Comparison of ENCODE assay signal across 26 mouse cellular contexts in genomic region chr10:51956493-51956892, GRCm38 (mm10).
DNase-seq lines count a peak whose midpoint lies in the region; ATAC-seq and TF ChIP-seq lines count a peak whose summit lies in the region.
"Had no signal": no experiment of that assay in that cellular context is flagged by ENCODE, and none has a peak within 500 bp of the region (broad histone marks: within the 10 kb centered on the region; RNA-seq: fewer than 3 reads in every experiment).

No protein-coding gene starts in this region.

- WGBS in heart, embryonic 11.5 days (ENCODE audit: insufficient replicate concordance): 47% methylated on average over 1 of the region's 1 CpGs
- 83% methylated on average over 1 of the region's 1 CpGs for WGBS in forebrain, embryonic 16.5 days

- H3ac ChIP-seq in C2C12 (ENCODE audit: control insufficient read depth, insufficient read length, low read depth) (no peak overlapping the region), myocyte (ENCODE audit: control insufficient read depth, insufficient read length) (no peak overlapping the region)

- no peak overlapping the region for H3K4me3 ChIP-seq in heart, embryonic 11.5 days (ENCODE audit: low read depth, low read length)
- H3K4me3 ChIP-seq in C2C12 (ENCODE audit: insufficient read depth, poor library complexity, severe bottlenecking) (no peak overlapping the region), myocyte (no peak overlapping the region)
- H3K4me3 ChIP-seq in forebrain, embryonic 16.5 days (replicated peaks; ENCODE audit: low read length): no peak overlapping the region
- H3K4me3 ChIP-seq: embryonic facial prominence, embryonic 13.5 days; forebrain, embryonic 10.5 days; forebrain, embryonic 13.5 days; heart, embryonic 10.5 days; heart, embryonic 15.5 days; hindbrain, embryonic 12.5 days; hindbrain, embryonic 15.5 days had no signal

- H3K27ac ChIP-seq in heart, embryonic 11.5 days (ENCODE audit: low read depth, low read length): no peak overlapping the region
- no peak overlapping the region for H3K27ac ChIP-seq in forebrain, embryonic 16.5 days (ENCODE audit: low read length)
- H3K27ac ChIP-seq: embryonic facial prominence, embryonic 13.5 days; forebrain, embryonic 10.5 days; forebrain, embryonic 13.5 days; heart, embryonic 10.5 days; heart, embryonic 15.5 days; hindbrain, embryonic 12.5 days; hindbrain, embryonic 15.5 days had no signal

- H3K79me2 ChIP-seq in C2C12 (ENCODE audit: control insufficient read depth, insufficient read depth) (no peaks in the 10 kb centered on the region), myocyte (ENCODE audit: control insufficient read depth, insufficient read depth) (no peaks in the 10 kb centered on the region)

- DNase-seq in heart, postnatal 10 days: no peak
- no peak for DNase-seq in right cerebral cortex, postnatal 25 days
- DNase-seq: adrenal gland, adult 2 months; adrenal gland, postnatal 14 days; cerebellum, adult 11 months; cerebellum, adult 2 months; cerebellum, adult 9-11 months; cerebellum, postnatal 25 days; forebrain, postnatal 0 days; gastrocnemius, postnatal 25 days; heart, adult 18-20 months; heart, postnatal 14 days; heart, postnatal 4 days; kidney, adult 2 months had no signal

- TF ChIP-seq POLR2A in myocyte (IDR thresholded peaks at IDR 0.05; ENCODE audit: insufficient read length, low read depth): no peak

- no peak overlapping the region for H3K4me2 ChIP-seq in heart, embryonic 11.5 days
- peak overlapping the region; percentile 28 for H3K4me2 ChIP-seq in myocyte (ENCODE audit: low read depth)
- no peak overlapping the region for H3K4me2 ChIP-seq in forebrain, embryonic 16.5 days (ENCODE audit: low read length)
- H3K4me2 ChIP-seq: embryonic facial prominence, embryonic 13.5 days; forebrain, embryonic 13.5 days; heart, embryonic 15.5 days; hindbrain, embryonic 12.5 days; hindbrain, embryonic 15.5 days had no signal

- no peaks in the 10 kb centered on the region for H3K9me3 ChIP-seq in heart, embryonic 11.5 days (replicated peaks; ENCODE audit: control insufficient read depth, low read length)
- no peaks in the 10 kb centered on the region for H3K9me3 ChIP-seq in forebrain, embryonic 16.5 days (ENCODE audit: control insufficient read depth, low read length)
- H3K9me3 ChIP-seq: embryonic facial prominence, embryonic 13.5 days; forebrain, embryonic 10.5 days; forebrain, embryonic 13.5 days; heart, embryonic 10.5 days; heart, embryonic 15.5 days; hindbrain, embryonic 12.5 days; hindbrain, embryonic 15.5 days had no signal

- ATAC-seq in heart, embryonic 11.5 days (replicated peaks; ENCODE audit: insufficient number of reproducible peaks, low FRiP score, low TSS enrichment): peak; percentile 63; the same call in 1 of the 2 replicates
- no peak for ATAC-seq in forebrain, embryonic 16.5 days
- ATAC-seq: forebrain, embryonic 13.5 days; forebrain, postnatal 0 days; intestine, postnatal 0 days had no signal

- TF ChIP-seq CTCF in C2C12 (IDR thresholded peaks at IDR 0.05; ENCODE audit: control insufficient read depth, insufficient read depth, insufficient read length): no peak

- no peaks in the 10 kb centered on the region for H3K79me3 ChIP-seq in C2C12 (ENCODE audit: low read depth)

- H3K36me3 ChIP-seq in heart, embryonic 11.5 days (ENCODE audit: control insufficient read depth, insufficient read depth, low read length): no peaks in the 10 kb centered on the region
- H3K36me3 ChIP-seq in C2C12 (ENCODE audit: control insufficient read depth, insufficient read depth) (no peaks in the 10 kb centered on the region), myocyte (ENCODE audit: control insufficient read depth, insufficient read depth) (no peaks in the 10 kb centered on the region)
- H3K36me3 ChIP-seq in forebrain, embryonic 16.5 days (ENCODE audit: control insufficient read depth, insufficient read depth): no peaks in the 10 kb centered on the region
- H3K36me3 ChIP-seq: embryonic facial prominence, embryonic 13.5 days; forebrain, embryonic 10.5 days; heart, embryonic 10.5 days; heart, embryonic 15.5 days; hindbrain, embryonic 12.5 days; hindbrain, embryonic 15.5 days had no signal

- no peaks in the 10 kb centered on the region for H3K27me3 ChIP-seq in heart, embryonic 11.5 days (ENCODE audit: control insufficient read depth, insufficient read depth, low read length)
- H3K27me3 ChIP-seq in C2C12 (ENCODE audit: control insufficient read depth, insufficient read depth, insufficient read length) (no peaks in the 10 kb centered on the region), myocyte (ENCODE audit: control insufficient read depth, insufficient read depth, insufficient read length) (no peaks in the 10 kb centered on the region)
- H3K27me3 ChIP-seq in forebrain, embryonic 16.5 days (replicated peaks; ENCODE audit: control insufficient read depth, insufficient read depth, low read length): no peaks in the 10 kb centered on the region
- H3K27me3 ChIP-seq: embryonic facial prominence, embryonic 13.5 days; forebrain, embryonic 13.5 days; heart, embryonic 15.5 days; hindbrain, embryonic 12.5 days; hindbrain, embryonic 15.5 days had no signal

- H3K9ac ChIP-seq in heart, embryonic 11.5 days (ENCODE audit: low read depth, low read length): no peak overlapping the region
- H3K9ac ChIP-seq in forebrain, embryonic 16.5 days (replicated peaks; ENCODE audit: low read depth, low read length): no peak overlapping the region
- H3K9ac ChIP-seq: embryonic facial prominence, embryonic 13.5 days; forebrain, embryonic 13.5 days; forebrain, postnatal 0 days; heart, embryonic 15.5 days; hindbrain, embryonic 12.5 days; hindbrain, embryonic 15.5 days had no signal

- intact Hi-C loops in heart, postnatal 10 days (cut with DNase I): no loop called here

- H3K4me1 ChIP-seq in heart, embryonic 11.5 days (ENCODE audit: control insufficient read depth, insufficient read depth, low read length): no peaks in the 10 kb centered on the region
- H3K4me1 ChIP-seq in forebrain, embryonic 16.5 days (replicated peaks; ENCODE audit: control insufficient read depth, insufficient read depth, low read length): no peaks in the 10 kb centered on the region
- H3K4me1 ChIP-seq: embryonic facial prominence, embryonic 13.5 days; heart, embryonic 15.5 days had no signal

TF ChIP-seq in C2C12, 6 proteins besides CTCF, POLR2A, EP300 and RAD21:
- TF ChIP-seq FOSL1 (IDR thresholded peaks at IDR 0.05; ENCODE audit: insufficient read depth, low read length, poor library complexity, severe bottlenecking) (no peak), MYOD1 (IDR thresholded peaks at IDR 0.05; ENCODE audit: control insufficient read depth, insufficient read length, low read depth) (no peak), USF1 (IDR thresholded peaks at IDR 0.05; ENCODE audit: low read depth) (peak; percentile 64)
TF ChIP-seq in C2C12: peak in this region for 1.

TF ChIP-seq in myocyte, 11 proteins besides CTCF, POLR2A, EP300 and RAD21:
- TF ChIP-seq TCF12 (IDR thresholded peaks at IDR 0.05; ENCODE audit: insufficient read depth, poor library complexity, severe bottlenecking): no peak
- TF ChIP-seq POLR2AphosphoS2 (IDR thresholded peaks at IDR 0.05; ENCODE audit: insufficient read length, low read depth): no peak
- TF ChIP-seq REST (IDR thresholded peaks at IDR 0.05; ENCODE audit: insufficient read depth, insufficient read length): no peak
- TF ChIP-seq E2F4 (IDR thresholded peaks at IDR 0.05; ENCODE audit: insufficient read depth): no peak
- no peak for TF ChIP-seq MAX (IDR thresholded peaks at IDR 0.05; ENCODE audit: low read depth)
- TF ChIP-seq CEBPB (IDR thresholded peaks at IDR 0.05; ENCODE audit: insufficient read depth, poor library complexity, severe bottlenecking): no peak
- TF ChIP-seq USF1 (IDR thresholded peaks at IDR 0.05; ENCODE audit: low read depth): peak; percentile 69
- no peak for TF ChIP-seq MYOG (IDR thresholded peaks at IDR 0.05; ENCODE audit: control insufficient read depth in 1 of 3, insufficient read depth in 1 of 3, insufficient read length in 2 of 3, low read depth in 2 of 3)
TF ChIP-seq in myocyte: peak in this region for 1.
